Mouse (Mus musculus) liver (tissue): Measurements from ENCODE around the gene Bbs7.
"Not testable (repeated sequence)": the region's sequence is repeated elsewhere in the genome, so short reads cannot be mapped to it uniquely, and the experiment has no call there.

Experiments
- DNase-seq: peaks from one replicate; pipeline ENCODE4 v3.0.0-alpha.2; 2020; ENCODE audit warnings: mixed read lengths

The Bbs7 gene

DNA sequence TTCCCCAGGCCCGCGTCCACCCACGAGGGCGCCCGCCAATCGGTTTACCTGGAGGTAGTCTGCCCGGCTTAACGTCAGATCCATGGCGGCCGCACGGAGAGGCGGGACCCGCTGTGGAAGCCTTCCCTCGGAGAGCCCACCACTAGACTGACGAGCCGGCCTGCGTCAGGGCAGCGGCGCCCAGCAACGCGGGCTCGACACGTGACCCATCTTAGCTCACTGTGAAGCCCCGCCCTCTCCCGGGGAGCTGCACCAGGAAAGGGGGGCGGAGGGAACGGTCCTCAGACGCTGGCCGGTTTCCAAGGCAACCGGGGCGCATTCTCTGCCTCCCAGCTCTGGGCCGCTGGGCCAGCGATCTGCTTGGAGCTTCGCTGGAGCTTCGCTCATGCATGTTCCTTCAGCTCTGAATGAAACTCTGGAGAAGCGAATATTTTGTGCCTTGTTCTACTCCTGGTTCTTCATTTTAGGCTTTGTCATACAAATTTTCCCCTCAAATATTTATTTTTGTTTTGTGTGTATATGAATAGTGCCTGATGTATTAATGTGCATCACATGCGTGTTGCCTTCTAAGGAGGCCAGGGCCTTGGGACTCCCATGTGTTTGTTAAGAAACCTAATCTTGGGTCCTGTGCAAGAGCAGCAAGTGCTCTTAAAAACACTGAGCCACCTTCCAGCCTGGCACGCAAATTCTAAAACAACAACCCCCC, at the start of gene Bbs7:
Gene Bbs7 (minus strand): TSS at position 276 of the 706 bp plus-strand sequence.
- DNase-seq = peak; percentile 97

DNA sequence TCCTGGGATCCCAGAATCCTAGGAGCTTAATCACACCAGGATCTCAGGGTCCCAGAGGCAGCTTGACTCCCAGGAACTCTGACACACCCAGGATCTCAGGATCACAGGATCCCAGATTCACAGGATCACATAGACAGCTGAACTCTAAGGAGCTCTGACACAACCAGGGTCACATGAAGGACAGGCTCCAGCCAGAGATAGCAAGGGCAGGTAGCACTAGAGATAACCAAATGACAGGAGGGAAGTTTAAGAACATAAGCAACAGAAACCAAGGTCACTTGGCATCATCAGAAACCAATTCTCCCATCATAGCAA, 31.9 kb upstream of the Bbs7 start:
- DNase-seq = not testable (repeated sequence)

DNA sequence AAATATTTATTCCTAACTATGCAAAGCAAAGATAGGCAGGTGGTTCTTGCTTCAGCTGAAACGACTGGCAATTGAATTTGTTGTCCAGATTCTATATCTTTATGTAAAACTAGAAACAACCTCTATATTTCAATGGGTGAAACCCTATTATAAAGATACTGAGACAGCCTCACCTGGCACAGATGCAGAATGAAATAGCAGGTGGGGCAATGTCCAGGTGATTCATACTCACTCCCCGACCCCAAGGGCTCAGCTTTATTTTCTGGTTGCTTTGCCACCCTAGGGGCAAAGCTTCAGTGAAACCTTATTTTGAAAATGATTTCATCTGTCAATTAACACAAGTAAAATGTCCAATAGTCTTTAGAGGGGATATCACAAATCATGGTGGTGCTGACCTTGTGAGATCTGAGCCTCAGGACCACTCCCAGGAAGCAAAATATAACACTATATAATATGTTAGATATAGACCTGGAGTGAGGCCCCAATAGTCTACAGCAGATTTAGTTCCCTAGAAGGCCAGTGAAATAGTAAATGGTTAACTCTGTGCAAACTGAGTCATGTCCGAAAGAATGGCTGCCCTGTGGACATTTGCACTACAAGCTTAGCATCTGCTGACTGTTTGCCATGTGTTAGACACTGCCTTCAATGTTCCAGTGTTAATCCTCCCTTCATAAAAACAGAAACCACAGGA, 31.4 kb upstream of the Bbs7 start:
- DNase-seq = no peak

- DNase-seq = no peak
Measured at GRCm38 (mm10) chr3:36643354-36643753, 30.1 kb upstream of the Bbs7 start.

DNA sequence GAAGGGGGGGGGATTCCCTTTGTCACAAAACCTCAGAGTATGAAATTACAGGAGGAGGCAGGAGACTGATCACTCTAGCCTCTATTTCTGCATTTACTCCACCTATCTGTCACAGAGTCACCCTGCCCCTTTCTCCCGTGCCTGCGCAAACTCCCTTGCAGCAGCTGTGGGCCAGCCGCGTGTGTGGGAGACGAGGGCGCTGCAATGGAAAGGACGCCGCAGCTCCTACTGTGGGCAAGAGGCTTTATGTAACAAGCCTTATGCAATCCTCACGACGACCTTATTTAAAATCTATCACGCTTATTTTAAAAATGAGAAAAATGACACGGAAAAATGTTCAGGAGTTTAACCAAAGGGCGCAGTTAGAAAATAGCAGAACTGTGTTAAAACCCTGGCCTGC, 29.5 kb upstream of the Bbs7 start:
- DNase-seq = no peak

DNA sequence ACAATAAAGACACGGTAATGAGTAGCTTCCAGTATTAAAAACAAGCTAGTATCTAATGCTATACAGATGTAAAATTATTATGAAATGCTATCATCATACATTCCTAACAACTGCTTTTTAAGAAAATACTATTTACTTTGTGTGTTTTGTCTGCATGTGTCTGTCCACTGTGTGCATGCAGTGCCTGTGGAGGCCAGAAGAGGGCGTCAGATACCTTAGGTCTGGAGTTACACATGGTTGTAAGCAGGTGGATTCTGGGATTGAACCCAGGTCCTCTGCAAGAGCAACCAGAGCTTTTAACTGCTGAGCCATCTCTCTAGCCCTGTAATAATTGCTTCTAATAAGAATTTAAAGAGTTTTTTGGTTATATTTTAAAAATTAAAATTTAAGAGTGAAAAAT, 27.5 kb upstream of the Bbs7 start:
- DNase-seq = peak; percentile 18

GRCm38 (mm10) chr3:36635449-36635848, 22.2 kb upstream of the Bbs7 start:
- DNase-seq = peak; percentile 15

DNA sequence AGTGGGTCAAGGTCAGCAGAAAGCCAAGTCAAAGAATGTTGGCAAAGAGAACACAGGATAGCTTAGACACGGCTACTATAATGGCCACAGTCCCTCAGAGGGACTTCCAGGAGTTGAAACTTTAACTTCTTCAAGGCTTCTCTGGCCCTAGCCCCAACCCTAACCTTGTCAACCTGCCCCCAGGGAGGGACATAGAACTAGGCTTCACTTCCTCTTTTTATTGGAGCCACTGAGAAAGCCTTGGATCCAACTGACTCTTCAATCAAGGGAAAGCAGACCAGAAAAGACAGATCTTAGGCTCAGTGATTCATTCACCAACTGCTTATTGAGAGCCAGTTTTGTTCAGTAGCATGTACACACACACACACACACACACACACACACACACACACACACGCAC, 13.5 kb upstream of the Bbs7 start:
- DNase-seq = no peak

DNA sequence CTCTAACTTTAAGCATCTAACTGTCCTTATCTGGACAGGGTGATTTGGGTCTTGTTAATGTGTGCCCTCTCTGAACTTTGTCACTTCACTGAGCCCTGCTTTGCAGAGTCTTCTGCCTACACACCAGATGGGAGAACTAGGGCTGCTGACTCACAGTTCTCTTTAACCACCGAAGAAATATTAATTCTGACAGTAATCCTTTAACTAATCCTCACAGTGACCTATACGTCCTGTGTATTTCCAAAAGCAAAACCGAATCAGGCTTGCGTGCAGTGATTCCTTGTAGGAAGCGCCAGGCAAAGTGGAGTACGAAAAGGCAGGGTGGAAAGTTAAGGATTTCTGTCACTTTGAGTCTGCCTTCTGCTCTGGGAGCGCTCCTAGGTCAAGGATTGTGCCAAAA, 4.9 kb upstream of the Bbs7 start:
- DNase-seq = no peak

GRCm38 (mm10) chr3:36613908-36614255, 605 bp upstream of the Bbs7 start:
- no peak for DNase-seq

DNA sequence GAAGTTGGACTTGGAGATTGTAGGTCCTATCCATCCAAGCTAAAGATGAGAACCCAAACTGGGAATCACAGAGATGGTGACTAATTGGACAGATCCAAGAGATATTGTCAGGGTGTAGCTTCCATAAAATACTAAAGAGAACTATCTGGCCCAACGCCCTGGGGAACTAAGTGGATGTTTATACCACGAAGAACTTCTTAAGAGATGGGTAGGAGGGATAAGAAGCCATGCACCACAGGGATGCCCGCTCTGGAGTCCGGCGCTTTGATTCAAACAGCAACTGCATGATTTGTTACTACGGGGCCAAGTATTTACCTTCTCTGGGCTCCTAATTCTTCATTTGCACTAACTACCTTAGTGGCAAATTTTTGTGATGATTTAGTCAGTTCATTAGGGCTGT, 590 bp downstream of the Bbs7 start:
- DNase-seq = no peak

DNA sequence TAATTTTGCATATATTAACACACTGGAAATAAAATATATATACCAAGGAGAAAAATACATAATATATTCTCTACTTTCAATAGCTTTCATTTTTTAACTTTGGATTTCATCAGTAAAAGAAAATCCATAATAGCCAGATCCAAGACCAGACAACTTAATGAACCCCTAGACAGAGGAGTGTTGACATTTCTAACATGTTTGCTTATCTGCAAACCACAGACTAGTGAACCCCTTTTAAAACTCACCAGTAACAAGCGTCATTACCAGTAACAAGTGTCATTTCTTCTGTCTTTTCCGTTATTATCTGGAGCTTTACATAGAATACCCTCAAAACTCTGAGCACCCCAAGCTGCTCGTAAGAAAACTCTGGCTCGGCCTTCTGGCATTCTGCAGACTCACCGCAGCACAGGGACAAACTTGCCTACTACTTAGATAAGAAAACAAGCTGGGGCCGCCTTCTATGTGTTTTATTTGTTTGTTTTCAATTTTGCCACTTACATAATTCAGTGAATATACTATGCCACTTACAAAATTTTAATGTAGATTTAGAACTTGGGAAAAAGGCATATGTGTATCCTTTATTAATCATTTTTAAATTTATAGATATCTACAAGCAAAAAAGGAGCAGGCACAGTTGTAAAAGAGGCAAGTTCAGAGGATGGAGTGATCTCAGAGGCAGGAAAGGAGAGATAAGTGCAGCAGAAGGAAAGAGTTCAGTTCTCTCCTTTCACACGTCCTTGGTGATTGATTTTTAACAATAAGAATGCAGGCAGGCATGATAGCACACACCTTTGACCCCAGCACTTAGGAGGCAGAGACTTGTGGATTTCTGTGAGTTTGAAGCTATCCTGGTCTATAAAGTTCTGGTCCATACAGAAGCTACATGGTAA, 7.1 kb downstream of the Bbs7 start:
- DNase-seq = peak; percentile 77

DNA sequence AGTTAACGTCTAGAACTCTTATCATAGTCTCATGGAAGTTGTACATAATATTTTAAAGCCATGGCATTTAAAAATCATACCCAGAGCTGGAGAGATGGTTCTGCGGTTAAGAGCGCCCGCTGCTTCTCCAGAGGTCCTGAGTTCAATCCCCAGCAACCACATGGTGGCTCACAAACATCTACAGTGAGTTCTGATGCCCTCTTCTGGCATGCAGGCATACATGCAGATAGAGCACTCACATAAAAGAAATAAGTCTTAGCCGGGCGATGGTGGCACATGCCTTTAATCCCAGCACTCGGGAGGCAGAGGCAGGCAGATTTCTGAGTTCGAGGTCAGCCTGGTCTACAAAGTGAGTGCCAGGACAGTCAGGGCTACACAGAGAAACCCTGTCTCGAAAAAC, 13.5 kb downstream of the Bbs7 start:
- not testable (repeated sequence) for DNase-seq

GRCm38 (mm10) chr3:36598811-36599210, 14.5 kb downstream of the Bbs7 start:
- DNase-seq = no peak

DNA sequence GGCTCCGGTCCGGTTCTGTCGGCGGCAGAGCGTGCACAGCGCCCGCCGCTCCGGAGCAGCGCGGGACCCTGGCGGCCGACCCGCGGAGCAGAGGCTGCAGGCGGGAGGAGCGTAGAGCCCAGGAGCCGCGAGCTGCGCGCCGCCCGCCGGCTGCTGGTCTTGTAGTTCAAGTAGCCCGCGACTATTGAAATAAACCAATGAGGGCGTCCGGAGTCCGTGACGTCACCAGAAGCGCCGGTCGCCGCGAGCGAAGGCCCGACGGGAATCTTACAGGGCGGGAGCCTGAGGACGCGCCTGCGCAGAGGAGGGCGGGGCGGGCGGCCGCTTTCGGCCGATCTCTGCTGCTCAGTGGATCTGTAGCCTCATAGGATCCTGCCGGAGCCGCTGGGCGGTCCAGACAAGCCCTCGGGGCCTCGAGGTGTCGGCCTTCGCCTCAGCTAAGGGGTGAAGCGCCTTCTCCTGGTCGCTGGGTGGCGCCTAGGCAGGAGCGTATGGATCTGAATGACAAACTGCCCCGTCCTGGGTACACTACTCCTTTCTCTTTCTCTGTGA, 41.4 kb downstream of the Bbs7 start, which contains the start of gene Ccna2:
Gene Ccna2 (minus strand): TSS at position 324 of the 552 bp plus-strand sequence.
- DNase-seq = peak; percentile 99

- peak; percentile 45 for DNase-seq
Measured at GRCm38 (mm10) chr3:36571361-36571826, 41.9 kb downstream of the Bbs7 start.

DNA sequence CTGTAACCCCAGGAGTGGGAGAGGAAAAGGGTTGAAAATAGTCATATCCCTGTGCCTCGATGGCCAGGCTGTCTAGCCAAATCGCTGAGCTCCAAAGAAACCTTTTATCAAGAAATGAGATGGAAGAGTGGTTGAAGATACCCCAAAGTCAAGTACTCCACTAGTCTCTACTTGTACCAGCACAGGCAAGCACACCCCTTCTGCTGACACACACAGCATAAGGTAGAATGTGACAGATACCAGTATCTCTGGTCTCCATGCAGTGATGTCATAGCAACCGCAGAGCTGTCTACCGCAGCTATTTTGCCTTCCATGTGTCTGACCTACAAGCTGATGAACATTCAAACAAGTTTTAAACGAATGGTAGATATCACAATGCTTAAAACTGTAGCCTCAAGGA, 43.4 kb downstream of the Bbs7 start:
- peak; percentile 74 for DNase-seq

DNA sequence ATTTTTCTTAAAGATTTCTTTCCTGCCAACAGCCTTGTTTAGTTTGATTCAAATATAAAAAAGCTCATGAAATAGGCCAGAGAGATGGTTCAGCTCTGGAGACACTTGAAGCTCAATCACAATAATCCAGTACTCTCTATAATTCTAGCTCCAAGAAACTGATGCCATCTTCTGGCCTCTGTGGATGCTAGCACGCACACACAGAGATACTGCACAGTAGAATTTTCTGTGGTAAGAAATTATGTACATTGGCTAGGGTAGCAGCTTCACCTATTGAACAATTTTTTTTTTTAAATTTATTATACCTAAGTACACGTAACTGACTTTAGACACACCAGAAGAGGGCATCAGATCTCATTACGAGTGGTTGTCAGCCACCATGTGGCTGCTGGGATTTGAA, 49.6 kb downstream of the Bbs7 start:
- DNase-seq = no peak

- peak; percentile 66 for DNase-seq
Measured at GRCm38 (mm10) chr3:36559606-36560005, 53.7 kb downstream of the Bbs7 start.

DNA sequence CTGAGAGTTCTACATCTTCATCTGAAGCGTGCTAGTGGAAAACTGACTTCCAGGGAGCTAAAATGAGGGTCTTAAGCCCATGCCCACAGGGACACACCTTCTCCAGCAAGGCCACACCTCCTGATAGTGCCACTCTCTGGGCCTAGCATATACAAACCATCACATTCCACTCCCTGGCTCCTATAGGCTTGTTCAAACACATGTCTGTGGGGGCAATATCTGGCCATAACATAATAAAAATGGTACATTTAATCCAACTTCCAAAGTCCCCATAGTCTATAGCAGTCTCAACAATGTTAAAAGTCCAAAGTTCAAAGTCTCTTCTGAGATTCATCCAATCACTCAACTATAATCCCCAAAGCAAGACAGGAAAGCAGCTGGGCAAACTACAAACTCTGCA, 55.7 kb downstream of the Bbs7 start:
- no peak for DNase-seq

DNA sequence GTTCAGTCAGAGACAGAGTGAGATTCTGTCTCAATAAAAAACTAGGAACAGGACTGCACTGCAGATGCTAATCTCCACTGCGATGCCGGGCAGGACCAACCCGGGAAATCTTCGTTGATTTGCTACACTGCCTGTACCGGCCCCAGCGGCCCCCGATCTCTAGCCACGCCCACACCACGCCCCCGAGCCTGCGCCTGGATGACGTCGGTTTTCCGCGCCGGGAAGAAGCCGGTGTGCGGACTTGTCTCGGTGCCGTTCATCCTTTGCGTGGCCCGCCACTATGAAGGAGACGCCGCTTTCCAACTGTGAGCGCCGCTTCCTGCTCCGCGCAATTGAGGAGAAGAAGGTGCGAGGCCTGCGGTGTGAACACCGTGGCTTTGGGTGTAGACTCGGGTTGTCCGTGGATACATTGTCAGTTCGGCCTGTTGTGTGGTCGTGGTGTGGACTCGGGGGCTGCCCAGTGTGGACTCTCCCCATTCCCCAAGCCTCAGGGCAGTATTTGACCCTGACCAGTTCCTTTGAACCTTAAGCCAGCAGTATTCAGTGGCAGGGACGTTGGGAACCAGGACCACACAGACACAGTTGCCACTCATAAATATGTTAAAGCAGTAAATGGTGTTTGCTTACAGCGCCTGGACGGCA, 60.8 kb downstream of the Bbs7 start, which contains the start of gene Exosc9:
Gene Exosc9 (plus strand): TSS at position 201 of the 642 bp plus-strand sequence.
- peak; percentile 95 for DNase-seq

DNA sequence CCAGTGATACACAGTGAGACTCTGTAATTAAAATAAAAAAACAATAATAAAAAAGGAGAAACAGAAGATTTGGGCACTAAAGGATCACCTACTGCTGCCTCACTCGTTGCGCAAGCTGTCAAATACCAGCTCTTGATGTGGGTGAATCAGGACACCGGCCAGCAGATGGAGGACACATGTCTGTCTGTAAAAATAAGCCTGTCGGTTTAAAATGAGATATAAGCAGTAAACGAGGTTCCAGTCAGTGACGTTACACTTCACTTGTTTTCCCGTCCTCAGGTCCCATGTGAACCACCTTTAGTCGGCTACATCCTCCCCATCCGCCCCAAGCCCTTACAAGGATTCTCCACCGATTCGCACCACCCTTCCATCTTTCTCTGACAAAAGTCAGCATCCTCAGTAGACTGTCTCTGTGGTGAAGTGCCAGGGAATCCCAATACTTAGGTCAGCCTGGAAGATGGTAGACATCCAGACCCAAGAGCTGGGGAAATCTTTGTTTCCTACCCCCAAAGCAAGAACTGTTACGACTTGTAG, 61.4 kb downstream of the Bbs7 start:
- DNase-seq = no peak
